Mouse (Mus musculus) kidney, embryonic 14.5 days (tissue): ENCODE measurements around the gene 2010111I01Rik. TPM values are rescaled to one million over a fixed set of nuclear protein-coding genes. Genes with fewer than 3 reads are reported as not detected.
"Not testable (repeated sequence)": the region's sequence is repeated elsewhere in the genome, so short reads cannot be mapped to it uniquely, and the experiment has no call there.

Experiments
- ATAC-seq: fragments of 200-750 bp; cut with Nextera tagmentation; 2 replicates; pipeline ENCODE4 v1.8.0; 2017; ENCODE audit warnings: moderate number of reproducible peaks, mild to moderate bottlenecking, moderate TSS enrichment, moderate library complexity; ENCODE audit not compliant: low FRiP score, low TSS enrichment
- H3K27ac ChIP-seq: fragments of 300-500 bp; sonication (generic); 2 replicates; pipeline ENCODE4 v1.5.1; 2014; ENCODE audit warnings: low read depth, mild to moderate bottlenecking, low read length, moderate library complexity, mixed read lengths
- H3K27me3 ChIP-seq: fragments of 300-500 bp; sonication (generic); 2 replicates; pipeline ENCODE4 v1.6.1; 2014; ENCODE audit warnings: mild to moderate bottlenecking, low read length; ENCODE audit not compliant: control insufficient read depth, insufficient read depth
- H3K36me3 ChIP-seq: fragments of 300-500 bp; sonication (generic); 2 replicates; pipeline ENCODE4 v1.6.1; 2014; ENCODE audit warnings: low read length, mixed read lengths; ENCODE audit not compliant: control insufficient read depth, insufficient read depth
- H3K4me1 ChIP-seq: fragments of 300-500 bp; sonication (generic); 2 replicates; pipeline ENCODE4 v1.6.1; 2014; ENCODE audit warnings: low read length, mixed read lengths; ENCODE audit not compliant: control insufficient read depth, insufficient read depth
- H3K4me2 ChIP-seq: fragments of 300-500 bp; sonication (generic); replicated peaks from 2 replicates; pipeline ENCODE4 v1.6.1; 2014; ENCODE audit warnings: low read depth, mild to moderate bottlenecking, low read length
- H3K4me3 ChIP-seq: fragments of 300-500 bp; sonication (generic); 2 replicates; pipeline ENCODE4 v1.5.1; 2014; ENCODE audit warnings: mild to moderate bottlenecking, low read length
- H3K9ac ChIP-seq: fragments of 300-500 bp; sonication (generic); 2 replicates; pipeline ENCODE4 v1.6.1; 2014; ENCODE audit warnings: low read depth, mild to moderate bottlenecking, low read length, moderate library complexity
- H3K9me3 ChIP-seq: fragments of 300-500 bp; sonication (generic); 2 replicates; pipeline ENCODE4 v1.6.1; 2016; ENCODE audit warnings: low read length; ENCODE audit not compliant: control insufficient read depth
- WGBS: fragments of 180-500 bp; shearing (Covaris S2); extraction: QIAGEN DNeasy Blood & Tissue Kit; methylation state at CpG from one replicate; pipeline ENCODE4 v1.1.7; 2014; 5-methylcytosine and 5-hydroxymethylcytosine counted together
- polyA plus RNA-seq: library from polyadenylated mRNA; unstranded; fragments of >200 nt; fragmentation: Nextera tagmentation; extraction: Ambion mirVana; gene quantifications from 2 replicates; pipeline ENCODE4 v1.2.1, GENCODE M21; 2014

2010111I01Rik gene
- polyA plus RNA-seq, 1 experiment from 2014 or later: 153 TPM

DNA sequence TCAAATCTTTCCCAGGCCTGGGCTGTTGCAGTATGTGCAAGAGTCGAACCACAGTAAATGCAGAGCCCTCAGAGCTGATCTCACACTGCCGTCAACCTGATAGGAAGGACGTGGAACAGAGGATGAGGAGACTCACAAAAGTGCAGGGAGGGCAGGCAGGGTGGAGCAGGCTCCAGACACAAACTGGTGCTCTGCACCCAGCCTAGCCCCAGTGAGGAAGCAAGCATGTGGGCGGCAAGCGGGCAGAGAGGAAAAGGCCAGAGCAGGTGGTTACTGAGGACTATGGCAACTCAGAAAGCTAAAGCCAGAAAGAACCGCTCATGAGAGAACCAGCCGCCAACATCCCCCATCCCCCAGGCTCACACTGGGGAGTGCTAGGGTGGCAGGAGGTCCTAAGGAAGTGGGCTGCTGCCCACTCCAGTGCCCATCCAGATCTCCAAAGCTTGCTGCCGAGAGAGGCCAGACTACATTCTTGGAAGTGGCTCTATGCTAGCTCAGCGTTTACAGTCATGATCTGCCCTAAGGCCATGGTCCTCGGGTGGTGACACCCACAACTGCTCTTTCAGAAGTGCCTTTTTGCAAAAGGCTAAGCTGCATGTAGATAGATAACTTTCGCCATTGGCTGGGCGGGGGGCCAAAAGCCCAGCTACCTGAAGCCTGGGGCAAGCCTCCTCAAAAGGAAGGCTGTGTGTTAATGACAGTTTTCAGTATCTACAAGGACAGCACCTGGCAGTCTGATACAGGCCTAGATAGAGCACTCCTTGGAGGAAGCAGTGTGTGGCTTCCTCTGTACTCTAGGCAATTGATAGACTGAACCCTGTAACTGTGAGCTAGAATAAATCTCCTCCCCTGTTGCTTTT, 349.3 kb downstream of the 2010111I01Rik start:
- WGBS: 65% methylated on average over 12 of the region's 12 CpGs
- H3K4me1 ChIP-seq: peaks cover 25% of the 10 kb centered on the region
- no peak overlapping the region for H3K9ac ChIP-seq
- peaks cover 7% of the 10 kb centered on the region; the same call in 1 of the 2 replicates for H3K36me3 ChIP-seq
- no peaks in the 10 kb centered on the region for H3K27me3 ChIP-seq
- H3K9me3 ChIP-seq: no peaks in the 10 kb centered on the region
- no peak overlapping the region for H3K4me3 ChIP-seq
- peak overlapping the region; percentile 30 for H3K27ac ChIP-seq
- no peak overlapping the region for H3K4me2 ChIP-seq
- ATAC-seq: peak; percentile 50

DNA sequence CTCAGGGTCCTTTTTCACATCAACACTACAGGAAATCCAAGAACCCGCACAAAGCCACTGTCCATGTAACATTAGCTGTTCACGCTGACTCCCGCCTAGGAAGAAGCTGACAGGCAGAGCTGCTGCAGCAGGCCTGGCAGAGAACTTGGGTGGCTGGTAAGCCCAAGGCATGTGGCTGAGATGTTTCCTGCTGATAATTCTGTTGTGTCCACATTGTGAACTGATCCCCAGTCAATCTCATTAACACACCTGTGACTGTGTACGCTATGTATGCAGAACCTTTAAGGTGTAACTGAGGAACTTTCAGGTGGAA, 349.9 kb downstream of the 2010111I01Rik start:
- Histone ChIP-seq H3K9me3 (no peaks in the 10 kb centered on the region), H3K9ac (no peak overlapping the region), H3K4me1 (peaks cover 25% of the 10 kb centered on the region), H3K27ac (peak overlapping the region; percentile 30), H3K27me3 (no peaks in the 10 kb centered on the region), H3K4me3 (no peak overlapping the region), H3K4me2 (no peak overlapping the region), H3K36me3 (peaks cover 7% of the 10 kb centered on the region; the same call in 1 of the 2 replicates)
- 42% methylated on average over 4 of the region's 4 CpGs for WGBS
- ATAC-seq: peak; percentile 17; the same call in 1 of the 2 replicates

GRCm38 (mm10) chr13:63315111-63315510, 350.4 kb downstream of the 2010111I01Rik start:
- H3K9me3 ChIP-seq, H3K9ac ChIP-seq: not testable (repeated sequence)
- 97% methylated on average over 4 of the region's 4 CpGs for WGBS

GRCm38 (mm10) chr13:63315777-63316176, 351.1 kb downstream of the 2010111I01Rik start:
- peak; percentile 55; the same call in 1 of the 2 replicates for ATAC-seq
- Histone ChIP-seq H3K27me3 (no peaks in the 10 kb centered on the region), H3K36me3 (peaks cover 7% of the 10 kb centered on the region; the same call in 1 of the 2 replicates), H3K4me2 (no peak overlapping the region), H3K4me3 (no peak overlapping the region), H3K9me3 (no peaks in the 10 kb centered on the region), H3K27ac (peak overlapping the region; percentile 5; the same call in 1 of the 2 replicates), H3K4me1 (peaks cover 25% of the 10 kb centered on the region), H3K9ac (no peak overlapping the region)
- 45% methylated on average over 6 of the region's 6 CpGs for whole genome bisulfite sequencing

More at GRCm38 (mm10) chr13:63315111-63315510, 350.4 kb downstream of the 2010111I01Rik start:
- not testable (repeated sequence) for H3K36me3 ChIP-seq, H3K27me3 ChIP-seq, ATAC-seq, H3K4me3 ChIP-seq, H3K4me2 ChIP-seq, H3K27ac ChIP-seq
- peaks cover 25% of the 10 kb centered on the region for H3K4me1 ChIP-seq

- H3K27ac ChIP-seq: no peak overlapping the region; the same call in 1 of the 2 replicates
- ATAC-seq: no peak
- WGBS: 89% methylated on average over 5 of the region's 5 CpGs
Measured at GRCm38 (mm10) chr13:63316407-63316806, 351.7 kb downstream of the 2010111I01Rik start.

DNA sequence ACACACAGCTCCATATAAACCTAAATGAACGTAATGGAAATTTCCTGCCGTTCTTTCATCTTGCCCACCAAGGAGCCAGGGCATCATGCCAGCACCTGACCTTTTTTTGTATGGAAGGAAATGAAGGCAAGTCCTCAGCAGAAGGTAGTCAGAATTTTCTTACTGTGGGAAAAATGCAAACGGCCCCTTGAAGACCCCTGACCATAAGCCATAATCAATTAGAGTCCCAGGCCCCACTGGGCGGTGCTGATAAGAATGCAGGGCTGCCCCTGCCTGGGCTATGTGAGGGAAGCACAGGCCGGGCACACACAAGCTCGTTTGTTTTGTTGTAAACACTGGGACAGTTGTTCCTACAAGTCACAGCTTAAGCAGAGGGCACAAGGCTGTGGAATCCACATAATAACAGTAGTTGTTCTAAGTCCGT, 353.0 kb downstream of the 2010111I01Rik start:
- H3K36me3 ChIP-seq: peaks cover 5% of the 10 kb centered on the region; the same call in 1 of the 2 replicates
- no peak overlapping the region for H3K9ac ChIP-seq
- H3K27me3 ChIP-seq: no peaks in the 10 kb centered on the region
- WGBS: 67% methylated on average over 7 of the region's 7 CpGs
- H3K9me3 ChIP-seq: no peaks in the 10 kb centered on the region
- H3K4me1 ChIP-seq: peaks cover 31% of the 10 kb centered on the region
- no peak for ATAC-seq
- no peak overlapping the region for H3K4me3 ChIP-seq
- H3K4me2 ChIP-seq: no peak overlapping the region
- no peak overlapping the region for H3K27ac ChIP-seq

More at GRCm38 (mm10) chr13:63316407-63316806, 351.7 kb downstream of the 2010111I01Rik start:
- Histone ChIP-seq H3K4me1 (peaks cover 26% of the 10 kb centered on the region), H3K27me3 (no peaks in the 10 kb centered on the region), H3K4me2 (no peak overlapping the region), H3K36me3 (peaks cover 7% of the 10 kb centered on the region; the same call in 1 of the 2 replicates), H3K9ac (no peak overlapping the region), H3K4me3 (no peak overlapping the region), H3K9me3 (no peaks in the 10 kb centered on the region)

GRCm38 (mm10) chr13:63319814-63320213, 355.1 kb downstream of the 2010111I01Rik start:
- H3K27ac ChIP-seq: no peak overlapping the region
- no peak overlapping the region for H3K4me3 ChIP-seq
- H3K4me1 ChIP-seq: peaks cover 35% of the 10 kb centered on the region
- no peak overlapping the region for H3K9ac ChIP-seq
- peaks cover 5% of the 10 kb centered on the region; the same call in 1 of the 2 replicates for H3K36me3 ChIP-seq
- no peaks in the 10 kb centered on the region for H3K9me3 ChIP-seq
- no peak for ATAC-seq
- no peak overlapping the region for H3K4me2 ChIP-seq
- WGBS: 92% methylated on average over 7 of the region's 7 CpGs
- H3K27me3 ChIP-seq: no peaks in the 10 kb centered on the region

DNA sequence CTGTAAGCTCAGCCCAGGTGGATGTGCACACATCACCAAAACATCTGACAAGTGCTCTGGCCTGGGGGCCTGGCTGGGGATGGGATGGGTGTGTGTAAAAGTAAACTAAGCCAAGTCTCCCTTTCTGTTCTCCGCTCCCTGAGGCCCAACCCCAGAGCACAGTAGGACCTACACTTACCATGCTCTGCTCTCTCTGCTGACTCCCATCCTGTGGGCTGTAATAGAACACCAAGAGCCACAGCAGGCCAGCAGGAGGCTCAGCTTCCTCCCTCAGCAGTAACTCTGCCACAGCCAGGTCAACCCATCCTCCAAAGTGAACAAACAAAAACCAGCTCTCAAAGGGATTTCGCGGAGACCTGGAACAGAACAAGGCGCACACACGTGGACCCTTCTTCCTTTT, 357.0 kb downstream of the 2010111I01Rik start:
- peaks cover 31% of the 10 kb centered on the region for H3K4me1 ChIP-seq
- H3K4me2 ChIP-seq: no peak overlapping the region
- WGBS: 33% methylated on average over 5 of the region's 5 CpGs
- no peak overlapping the region for H3K4me3 ChIP-seq
- H3K9ac ChIP-seq: no peak overlapping the region
- no peak overlapping the region; the same call in 1 of the 2 replicates for H3K27ac ChIP-seq
- peaks cover 4% of the 10 kb centered on the region; the same call in 1 of the 2 replicates for H3K36me3 ChIP-seq
- no peaks in the 10 kb centered on the region for H3K9me3 ChIP-seq
- H3K27me3 ChIP-seq: no peaks in the 10 kb centered on the region
- peak; percentile 56 for ATAC-seq

- Histone ChIP-seq H3K4me2 (no peak overlapping the region), H3K27me3 (no peaks in the 10 kb centered on the region), H3K36me3 (no peaks in the 10 kb centered on the region), H3K4me1 (peaks cover 31% of the 10 kb centered on the region), H3K9me3 (no peaks in the 10 kb centered on the region), H3K27ac (no peak overlapping the region), H3K4me3 (no peak overlapping the region), H3K9ac (no peak overlapping the region)
- ATAC-seq: no peak
- WGBS: 72% methylated on average over 6 of the region's 6 CpGs
Measured at GRCm38 (mm10) chr13:63322756-63323155, 358.1 kb downstream of the 2010111I01Rik start.
